Mouse (Mus musculus) cerebellum, adult 11-12 months (tissue): ENCODE results near the gene Anp32e.
"Not testable (repeated sequence)": the region's sequence is repeated elsewhere in the genome, so short reads cannot be mapped to it uniquely, and the experiment has no call there.

ENCODE experiments used
- DNase-seq: peaks from one replicate; pipeline ENCODE4 v3.0.0; 2022

Anp32e gene

GRCm38 (mm10) chr3:95945731-95946240, 16.7 kb downstream of the Anp32e start:
- DNase-seq: no peak

GRCm38 (mm10) chr3:95948325-95948724, 19.3 kb downstream of the Anp32e start:
- DNase-seq: no peak

- DNase-seq: peak; percentile 95
Measured at GRCm38 (mm10) chr3:95950763-95951551, 21.9 kb downstream of the Anp32e start.

- not testable (repeated sequence) for DNase-seq
Measured at GRCm38 (mm10) chr3:95951566-95951965, 22.5 kb downstream of the Anp32e start.

GRCm38 (mm10) chr3:95953023-95953422, 24.0 kb downstream of the Anp32e start:
- DNase-seq: no peak

- no peak for DNase-seq
Measured at GRCm38 (mm10) chr3:95953522-95953921, 24.5 kb downstream of the Anp32e start.

- DNase-seq: not testable (repeated sequence)
Measured at GRCm38 (mm10) chr3:95954648-95955173, 25.7 kb downstream of the Anp32e start.

- DNase-seq: no peak
Measured at GRCm38 (mm10) chr3:95955318-95955717, 26.3 kb downstream of the Anp32e start.

GRCm38 (mm10) chr3:95957359-95958148, 28.5 kb downstream of the Anp32e start:
- no peak for DNase-seq

- no peak for DNase-seq
Measured at GRCm38 (mm10) chr3:95959082-95959481, 30.0 kb downstream of the Anp32e start.

GRCm38 (mm10) chr3:95959807-95960206, 30.8 kb downstream of the Anp32e start:
- DNase-seq: no peak

GRCm38 (mm10) chr3:95962182-95962581, 33.1 kb downstream of the Anp32e start:
- DNase-seq: not testable (repeated sequence)

GRCm38 (mm10) chr3:95963230-95963629, 34.2 kb downstream of the Anp32e start:
- DNase-seq: no peak

- no peak for DNase-seq
Measured at GRCm38 (mm10) chr3:95963681-95964080, 34.6 kb downstream of the Anp32e start.

- DNase-seq: peak; percentile 64
Measured at GRCm38 (mm10) chr3:95965518-95966451, 36.7 kb downstream of the Anp32e start.

- DNase-seq: no peak
Measured at GRCm38 (mm10) chr3:95969277-95969676, 40.2 kb downstream of the Anp32e start.

GRCm38 (mm10) chr3:95970661-95971060, 41.6 kb downstream of the Anp32e start:
- DNase-seq: not testable (repeated sequence)

GRCm38 (mm10) chr3:95972251-95972872, 43.3 kb downstream of the Anp32e start:
- DNase-seq: no peak

- DNase-seq: no peak
Measured at GRCm38 (mm10) chr3:95972873-95973634, 44.0 kb downstream of the Anp32e start.

GRCm38 (mm10) chr3:95977079-95977478, 48.0 kb downstream of the Anp32e start:
- DNase-seq: no peak

GRCm38 (mm10) chr3:95977587-95977986, 48.5 kb downstream of the Anp32e start:
- not testable (repeated sequence) for DNase-seq
